Mouse (Mus musculus): ENCODE measurements at regions not wholly inside any gene's neighbourhood (a gene's known extent, or its start where the extent isn't known, plus 50 kb on each side); places are given as distances from the start of the nearest gene placed in this dataset.

GRCm38 (mm10) chr12:71460643-71461042, 151.0 kb downstream of the Dact1 start:
- no peak for TF ChIP-seq CTCF (IDR thresholded peaks at IDR 0.05; ENCODE audit: borderline replicate concordance, control insufficient read depth, extremely low read depth, insufficient read depth, low read length, poor library complexity)
- no peak for TF ChIP-seq POLR2A (IDR thresholded peaks at IDR 0.05; ENCODE audit: control insufficient read depth, extremely low read depth, insufficient read depth, low read length, poor library complexity)
